Comparison of ENCODE assay signal across 8 mouse cellular contexts in the genomic region with DNA sequence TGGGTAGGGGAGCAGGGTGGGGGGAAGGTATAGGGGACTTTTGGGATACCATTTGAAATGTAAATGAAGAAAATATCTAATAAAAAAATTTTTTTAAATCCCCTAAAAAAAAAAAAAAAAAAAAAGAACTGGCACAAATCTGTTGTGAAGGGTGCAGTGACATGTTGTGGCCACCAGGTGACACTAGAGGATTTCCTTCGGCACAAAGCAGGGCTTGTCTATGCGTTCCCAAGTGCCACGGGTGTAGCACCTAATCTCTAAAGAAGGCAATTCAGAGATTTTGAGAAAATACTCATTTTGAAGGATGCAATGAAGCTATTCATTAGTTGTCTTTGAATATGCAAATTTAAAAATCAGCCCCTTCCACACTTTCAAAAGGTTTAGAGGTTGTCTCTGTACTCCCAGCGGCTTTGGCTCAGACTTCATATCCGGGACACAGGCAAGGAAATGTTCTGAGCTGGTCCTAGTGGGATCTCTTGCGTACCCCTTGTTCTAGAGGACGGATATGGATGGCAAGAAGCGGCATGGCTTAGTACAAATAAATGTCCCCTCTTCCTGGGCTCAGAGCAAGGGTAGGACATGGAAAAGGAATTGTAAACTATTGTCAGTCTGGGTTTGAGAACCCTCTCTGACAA. TPM values are rescaled to one million over a fixed set of nuclear protein-coding genes. Genes with fewer than 3 reads are reported as not detected.
DNase-seq lines count a peak whose midpoint lies in the region; ATAC-seq and TF ChIP-seq lines count a peak whose summit lies in the region.

No protein-coding gene starts in this region.

- intact Hi-C loops in heart, postnatal 14 days (cut with DNase I) = loop anchor here (1.0 to 2.0 kb wide), 2 partner anchors 349 to 402 kb away; no protein-coding TSS in a partner anchor

- H3K27me3 ChIP-seq in E14TG2a.4 (ENCODE audit: insufficient read depth, low read length) = peaks cover 7% of the 10 kb centered on the region; the same call in 1 of the 2 replicates

- peak; percentile 44 for DNase-seq in adrenal gland, adult 18-20 months (ENCODE audit: low spot score in 2 of 2)
- DNase-seq in embryo, embryonic 10.5 days (ENCODE audit: low spot score) = peak; percentile 81
- DNase-seq in heart, postnatal 14 days = peak; percentile 43 to 72
- peak; percentile 54 for DNase-seq in layer of hippocampus, adult 9-11 months
- peak; percentile 72 for DNase-seq in right cerebral cortex, adult 18-20 months

- TF ChIP-seq CTCF in E14TG2a.4 (conservative IDR thresholded peaks at IDR 0.05; ENCODE audit: low read length) = peak; percentile 84

- no peaks in the 10 kb centered on the region for H3K36me3 ChIP-seq in E14TG2a.4 (ENCODE audit: insufficient read depth, low read length)

- peaks cover 8% of the 10 kb centered on the region for H3K4me1 ChIP-seq in E14TG2a.4 (replicated peaks; ENCODE audit: low read depth, low read length)

- H3K4me3 ChIP-seq in E14TG2a.4 (replicated peaks; ENCODE audit: low read length) = no peak overlapping the region

- ATAC-seq in megakaryocyte, adult 5-6 weeks (ENCODE audit: poor library complexity, severe bottlenecking) = peak; percentile 85
- no peak for ATAC-seq in activated CD4-positive, CD25-positive, alpha-beta regulatory T cell, adult 4 months

- no peaks in the 10 kb centered on the region for H3K9me3 ChIP-seq in E14TG2a.4 (ENCODE audit: low read length)

RNA-seq across cellular contexts. Expression of gene Masp1, which starts 29.8 kb away (rescaled TPM):
- total RNA-seq in adrenal gland, adult 18-20 months (2021) = 100 to 1,000 TPM in 1 of 2 experiments, 1 to 10 TPM in 1; 3.3 to 158 TPM
- total RNA-seq in heart, postnatal 14 days (2021) = 10 to 100 TPM; 20.5 to 23.5 TPM
- total RNA-seq in megakaryocyte, adult 5-6 weeks (2015) = not detected in 2 replicates
- not detected in 2 replicates for total RNA-seq in megakaryocyte, adult 5-6 weeks (2017)
- not detected for polyA plus RNA-seq in activated CD4-positive, CD25-positive, alpha-beta regulatory T cell, adult 4 months (2017; shearing (Covaris generic))

RNA-seq across cellular contexts. Expression of gene Rtp4, which starts 30.4 kb away (rescaled TPM):
- total RNA-seq in adrenal gland, adult 18-20 months (2021) = 10 to 100 TPM in 1 of 2 experiments, 1 to 10 TPM in 1; 9.3 to 10.8 TPM
- 1 to 10 TPM; 2.4 to 3.0 TPM for total RNA-seq in heart, postnatal 14 days (2021)
- 31.7 and 42.7 TPM in 2 replicates for total RNA-seq in megakaryocyte, adult 5-6 weeks (2015)
- 25.1 and 25.3 TPM in 2 replicates for total RNA-seq in megakaryocyte, adult 5-6 weeks (2017)
- 100 to 1,000 TPM; 129 to 178 TPM for polyA plus RNA-seq in activated CD4-positive, CD25-positive, alpha-beta regulatory T cell, adult 4 months (2017; shearing (Covaris generic))

Comparison
In these comparisons a context has a peak if more than half of its experiments do, and no peak if none do; other contexts are left out.
1. RNA of gene Masp1, which starts 29.8 kb away (total RNA-seq): 3.3 to 158 TPM in adrenal gland, adult 18-20 months and 20.5 to 23.5 TPM in heart, postnatal 14 days; not detected in megakaryocyte, adult 5-6 weeks; every median in the first group is over 4 times any median in the second.
2. Peak in every context shown above with its lines, with median percentiles within 50 percentile points of each other: DNase-seq.